Mouse (Mus musculus) heart, embryonic 12.5 days (tissue): ENCODE data around the gene Pam16. TPM values are rescaled to one million over a fixed set of nuclear protein-coding genes. Genes with fewer than 3 reads are reported as not detected.

Source experiments
- ATAC-seq: fragments of 200-750 bp; cut with Nextera tagmentation; 2 replicates; pipeline ENCODE4 v1.8.0; 2017; ENCODE audit warnings: moderate TSS enrichment, moderate library complexity; ENCODE audit not compliant: insufficient number of reproducible peaks, low FRiP score
- H3K27ac ChIP-seq: fragments of 300-500 bp; sonication (generic); 2 replicates; pipeline ENCODE4 v1.5.1; 2016; ENCODE audit warnings: mild to moderate bottlenecking, moderate library complexity; ENCODE audit not compliant: poor library complexity, severe bottlenecking
- H3K27me3 ChIP-seq: fragments of 300-500 bp; sonication (generic); replicated peaks from 2 replicates; pipeline ENCODE4 v1.6.1; 2016; ENCODE audit warnings: mild to moderate bottlenecking, moderate library complexity
- H3K36me3 ChIP-seq: fragments of 300-500 bp; sonication (generic); 2 replicates; pipeline ENCODE4 v1.6.1; 2016; ENCODE audit warnings: mild to moderate bottlenecking, moderate library complexity
- H3K4me1 ChIP-seq: fragments of 300-500 bp; sonication (generic); replicated peaks from 2 replicates; pipeline ENCODE4 v1.6.1; 2016; ENCODE audit warnings: mild to moderate bottlenecking
- H3K4me2 ChIP-seq: fragments of 300-500 bp; sonication (generic); 2 replicates; pipeline ENCODE4 v1.6.1; 2016; ENCODE audit warnings: mild to moderate bottlenecking, moderate library complexity
- H3K4me3 ChIP-seq: fragments of 300-500 bp; sonication (generic); 2 replicates; pipeline ENCODE4 v1.5.1; 2016; ENCODE audit warnings: mild to moderate bottlenecking
- H3K9ac ChIP-seq: fragments of 300-500 bp; sonication (generic); 2 replicates; pipeline ENCODE4 v1.6.1; 2016; ENCODE audit warnings: mild to moderate bottlenecking, moderate library complexity
- H3K9me3 ChIP-seq: fragments of 300-500 bp; sonication (generic); replicated peaks from 2 replicates; pipeline ENCODE4 v1.6.1; 2016; ENCODE audit warnings: mild to moderate bottlenecking, moderate library complexity
- WGBS: fragments of 180-500 bp; shearing (Covaris S2); methylation state at CpG from one replicate; pipeline ENCODE4 v1.1.7; 2016; 5-methylcytosine and 5-hydroxymethylcytosine counted together
- polyA plus RNA-seq: library from polyadenylated mRNA; unstranded; fragments of >200 nt; fragmentation: Nextera tagmentation; extraction: Ambion mirVana; gene quantifications from 2 replicates; pipeline ENCODE4 v1.2.1, GENCODE M21; 2016

Pam16 gene
- polyA plus RNA-seq, 1 experiment from 2014 or later: 127 TPM

- Histone ChIP-seq H3K4me3 (no peak overlapping the region), H3K4me2 (peak overlapping the region; percentile 39; the same call in 1 of the 2 replicates), H3K9me3 (0 out of 2 replicates have a peak, but pooled peaks cover 2% of the 10 kb centered on the region), H3K4me1 (peaks cover 73% of the 10 kb centered on the region), H3K36me3 (peaks cover 47% of the 10 kb centered on the region), H3K27ac (peak overlapping the region; percentile 93), H3K9ac (peak overlapping the region; percentile 54), H3K27me3 (no peaks in the 10 kb centered on the region)
- ATAC-seq: no peak
- WGBS: 20% methylated on average over 11 of the region's 11 CpGs
These were observed 31.2 kb upstream of the Pam16 start for GRCm38 (mm10) chr16:4655764-4656570.

DNA sequence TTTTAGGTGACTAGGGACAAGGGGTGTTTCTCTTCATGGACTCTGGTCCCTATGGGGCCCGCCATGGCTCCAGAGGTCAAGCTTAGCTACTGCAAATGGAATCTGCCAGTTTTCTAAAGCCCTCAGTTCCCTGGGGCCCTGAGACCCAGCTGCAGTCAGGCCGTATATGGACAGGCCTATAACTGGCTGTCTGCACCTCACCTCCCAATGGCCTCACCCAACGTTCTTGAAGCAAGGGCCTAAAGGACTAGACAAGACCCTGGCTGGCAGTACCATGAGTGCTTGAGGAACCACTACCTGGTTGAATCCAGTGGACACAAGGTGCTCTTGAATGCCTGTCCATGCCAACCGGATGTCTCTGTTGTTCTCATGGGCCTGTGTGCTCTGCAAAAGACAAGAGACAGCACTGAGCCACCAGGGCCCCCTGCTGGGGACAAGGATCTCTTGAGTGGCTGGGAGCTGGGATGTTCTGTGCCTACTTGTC, 30.5 kb upstream of the Pam16 start:
- WGBS: 55% methylated on average over 4 of the region's 4 CpGs
- Histone ChIP-seq H3K4me2 (no peak overlapping the region), H3K9me3 (no peaks in the 10 kb centered on the region), H3K9ac (peak overlapping the region; percentile 54; the same call in 1 of the 2 replicates), H3K27me3 (no peaks in the 10 kb centered on the region), H3K4me3 (no peak overlapping the region), H3K4me1 (peaks cover 76% of the 10 kb centered on the region), H3K27ac (peak overlapping the region; percentile 93), H3K36me3 (peaks cover 46% of the 10 kb centered on the region)
- no peak for ATAC-seq

DNA sequence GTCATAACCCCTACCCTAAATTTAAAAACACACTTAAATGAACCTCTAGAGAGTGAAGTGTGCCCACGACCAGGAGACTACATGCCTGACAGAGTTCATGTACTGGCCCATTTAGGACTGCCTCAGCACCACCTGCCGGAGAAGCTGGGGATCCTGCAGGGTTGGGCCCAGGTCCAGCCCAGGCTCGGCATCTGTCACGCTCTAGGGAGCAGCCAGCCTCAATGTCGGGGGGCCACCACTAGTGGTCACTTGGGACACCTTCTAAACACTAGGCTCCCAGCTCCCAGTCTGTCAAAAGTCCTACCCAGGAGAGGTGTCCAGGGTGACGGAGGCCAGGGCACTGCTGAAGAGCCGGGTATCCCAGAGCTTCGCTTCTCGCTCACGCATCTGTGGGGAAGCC, 29.9 kb upstream of the Pam16 start:
- H3K36me3 ChIP-seq: peaks cover 52% of the 10 kb centered on the region
- 73% methylated on average over 10 of the region's 10 CpGs for WGBS
- peak overlapping the region; percentile 93 for H3K27ac ChIP-seq
- ATAC-seq: no peak
- H3K4me1 ChIP-seq: peaks cover 76% of the 10 kb centered on the region
- H3K27me3 ChIP-seq: no peaks in the 10 kb centered on the region
- no peak overlapping the region for H3K9ac ChIP-seq
- no peak overlapping the region for H3K4me3 ChIP-seq
- H3K9me3 ChIP-seq: no peaks in the 10 kb centered on the region
- no peak overlapping the region for H3K4me2 ChIP-seq

DNA sequence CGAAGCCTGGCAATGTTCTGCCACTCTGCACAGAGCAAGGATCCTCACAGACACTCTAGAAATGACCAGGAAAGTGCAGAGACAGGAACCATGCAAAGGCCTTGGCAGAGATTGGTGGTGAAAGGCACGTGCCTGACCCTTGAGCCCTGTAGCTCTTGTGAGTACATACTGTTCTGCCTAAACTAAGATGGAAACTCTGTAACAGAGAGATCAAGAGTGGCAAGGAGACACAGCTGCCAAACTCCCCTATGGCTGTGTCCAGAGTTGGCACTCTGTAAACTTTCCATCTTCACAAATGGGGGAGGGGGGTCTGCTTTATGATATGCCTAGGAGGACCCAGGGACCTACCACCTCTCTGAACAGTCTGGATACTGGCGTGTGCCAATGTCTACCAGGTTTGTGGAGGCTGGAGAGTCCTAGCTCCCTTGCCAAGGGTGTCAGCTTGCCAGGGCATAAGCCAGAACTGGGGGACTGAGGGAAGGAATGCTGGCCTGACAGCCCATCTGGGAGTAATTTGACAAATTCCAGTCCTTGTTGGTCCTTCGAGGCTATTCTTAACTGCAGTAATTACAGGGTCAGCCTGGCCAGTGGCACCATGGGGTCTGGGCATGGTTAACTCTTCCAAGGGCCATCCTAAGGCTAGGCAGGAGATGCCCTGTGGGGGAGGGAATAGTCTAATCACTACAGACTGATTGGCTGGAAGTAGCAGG, 28.1 kb upstream of the Pam16 start:
- 61% methylated on average over 4 of the region's 4 CpGs for WGBS
- H3K4me2 ChIP-seq: no peak overlapping the region
- H3K27ac ChIP-seq: peak overlapping the region; percentile 44
- peaks cover 78% of the 10 kb centered on the region for H3K4me1 ChIP-seq
- no peak overlapping the region for H3K4me3 ChIP-seq
- peaks cover 70% of the 10 kb centered on the region for H3K36me3 ChIP-seq
- H3K9ac ChIP-seq: no peak overlapping the region
- ATAC-seq: no peak
- no peaks in the 10 kb centered on the region for H3K9me3 ChIP-seq
- no peaks in the 10 kb centered on the region for H3K27me3 ChIP-seq

GRCm38 (mm10) chr16:4651624-4652023, 26.8 kb upstream of the Pam16 start:
- Histone ChIP-seq H3K4me3 (no peak overlapping the region), H3K4me2 (no peak overlapping the region), H3K27ac (peak overlapping the region; percentile 44), H3K9me3 (no peaks in the 10 kb centered on the region), H3K9ac (no peak overlapping the region), H3K4me1 (peaks cover 82% of the 10 kb centered on the region), H3K36me3 (peaks cover 75% of the 10 kb centered on the region), H3K27me3 (no peaks in the 10 kb centered on the region)
- 68% methylated on average over 7 of the region's 7 CpGs for WGBS
- ATAC-seq: no peak

GRCm38 (mm10) chr16:4651081-4651480, 26.3 kb upstream of the Pam16 start:
- Histone ChIP-seq H3K9me3 (no peaks in the 10 kb centered on the region), H3K9ac (no peak overlapping the region), H3K4me2 (no peak overlapping the region), H3K4me3 (no peak overlapping the region), H3K27me3 (no peaks in the 10 kb centered on the region), H3K36me3 (peaks cover 75% of the 10 kb centered on the region), H3K4me1 (peaks cover 82% of the 10 kb centered on the region), H3K27ac (peak overlapping the region; percentile 44; the same call in 1 of the 2 replicates)
- ATAC-seq: no peak
- WGBS: 73% methylated on average over 1 of the region's 1 CpGs

DNA sequence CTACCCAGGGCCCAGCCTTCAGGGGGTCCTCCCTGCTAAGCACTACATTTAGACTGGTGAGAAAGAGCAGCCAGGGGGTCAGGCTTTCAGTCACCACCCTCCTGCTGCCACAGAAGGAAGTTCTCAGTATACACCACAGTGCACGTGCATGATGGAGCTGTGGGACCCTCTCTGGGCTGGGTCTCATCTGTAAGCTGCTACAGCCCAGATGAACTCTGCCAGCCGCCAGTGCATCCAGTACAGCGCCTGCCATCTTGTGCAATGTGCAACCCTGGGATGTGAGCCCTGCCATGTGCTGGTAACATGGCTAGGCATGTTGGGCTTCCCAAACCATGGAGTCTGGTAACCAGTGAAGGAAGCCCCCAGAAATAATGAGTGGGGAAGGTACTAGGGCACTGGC, 25.4 kb upstream of the Pam16 start:
- Histone ChIP-seq H3K27ac (no peak overlapping the region), H3K27me3 (no peaks in the 10 kb centered on the region), H3K4me1 (peaks cover 82% of the 10 kb centered on the region), H3K9me3 (no peaks in the 10 kb centered on the region), H3K4me3 (no peak overlapping the region), H3K4me2 (no peak overlapping the region), H3K9ac (no peak overlapping the region), H3K36me3 (peaks cover 70% of the 10 kb centered on the region)
- WGBS: 86% methylated on average over 3 of the region's 3 CpGs
- ATAC-seq: no peak

DNA sequence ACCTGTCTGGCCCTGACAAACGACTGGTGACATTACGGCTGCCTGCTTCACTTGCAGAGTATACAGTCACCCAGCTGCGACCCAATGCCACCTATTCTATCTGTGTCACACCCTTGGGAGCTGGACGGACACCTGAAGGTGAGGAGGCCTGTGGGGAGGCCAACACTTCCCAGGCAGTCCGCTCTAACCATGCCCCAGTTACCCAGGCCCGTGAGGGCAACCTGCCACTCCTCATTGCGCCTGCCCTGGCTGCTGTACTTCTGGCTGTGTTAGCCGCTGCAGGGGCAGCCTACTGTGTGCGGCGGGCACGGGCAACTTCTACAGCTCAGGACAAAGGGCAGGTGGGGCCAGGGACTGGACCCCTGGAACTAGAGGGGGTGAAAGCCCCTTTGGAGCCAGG, 24.9 kb upstream of the Pam16 start:
- H3K36me3 ChIP-seq: peaks cover 66% of the 10 kb centered on the region
- no peak overlapping the region for H3K9ac ChIP-seq
- 89% methylated on average over 11 of the region's 11 CpGs for WGBS
- peaks cover 80% of the 10 kb centered on the region for H3K4me1 ChIP-seq
- no peaks in the 10 kb centered on the region for H3K9me3 ChIP-seq
- H3K27me3 ChIP-seq: no peaks in the 10 kb centered on the region
- no peak overlapping the region for H3K4me2 ChIP-seq
- ATAC-seq: no peak
- no peak overlapping the region for H3K4me3 ChIP-seq
- H3K27ac ChIP-seq: no peak overlapping the region

DNA sequence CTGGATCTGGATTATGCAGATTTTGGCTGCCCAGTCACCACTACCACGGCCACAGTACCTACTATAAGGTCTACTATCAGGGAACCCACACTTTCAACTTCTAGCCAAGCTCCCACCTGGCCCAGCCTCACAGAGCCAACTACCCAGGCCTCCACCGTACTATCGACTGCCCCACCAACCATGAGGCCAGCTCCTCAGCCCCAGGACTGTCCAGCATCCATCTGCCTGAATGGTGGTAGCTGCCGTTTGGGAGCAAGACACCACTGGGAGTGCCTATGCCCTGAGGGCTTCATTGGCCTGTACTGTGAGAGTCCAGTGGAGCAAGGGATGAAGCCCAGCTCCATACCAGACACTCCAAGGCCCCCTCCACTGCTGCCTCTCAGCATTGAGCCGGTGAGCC, 24.4 kb upstream of the Pam16 start:
- Histone ChIP-seq H3K4me1 (peaks cover 80% of the 10 kb centered on the region), H3K9me3 (no peaks in the 10 kb centered on the region), H3K36me3 (peaks cover 62% of the 10 kb centered on the region), H3K9ac (no peak overlapping the region), H3K27ac (no peak overlapping the region), H3K4me3 (no peak overlapping the region), H3K4me2 (no peak overlapping the region), H3K27me3 (no peaks in the 10 kb centered on the region)
- no peak for ATAC-seq
- WGBS: 84% methylated on average over 5 of the region's 5 CpGs

DNA sequence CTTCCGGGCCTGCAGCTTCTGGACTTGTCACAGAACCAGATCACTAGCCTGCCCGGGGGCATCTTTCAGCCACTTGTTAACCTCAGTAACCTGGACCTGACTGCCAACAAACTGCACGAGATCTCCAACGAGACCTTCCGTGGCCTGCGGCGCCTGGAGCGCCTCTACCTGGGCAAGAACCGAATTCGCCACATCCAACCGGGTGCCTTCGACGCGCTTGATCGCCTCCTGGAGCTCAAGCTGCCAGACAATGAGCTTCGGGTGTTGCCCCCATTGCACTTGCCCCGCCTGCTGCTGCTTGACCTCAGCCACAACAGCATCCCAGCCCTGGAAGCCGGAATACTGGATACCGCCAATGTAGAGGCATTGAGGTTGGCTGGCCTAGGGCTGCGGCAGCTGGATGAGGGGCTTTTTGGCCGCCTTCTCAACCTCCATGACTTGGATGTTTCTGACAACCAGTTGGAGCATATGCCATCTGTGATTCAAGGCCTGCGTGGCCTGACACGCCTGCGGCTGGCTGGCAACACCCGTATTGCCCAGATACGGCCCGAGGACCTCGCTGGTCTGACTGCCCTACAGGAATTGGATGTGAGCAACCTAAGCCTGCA, 23.7 kb upstream of the Pam16 start:
- no peak overlapping the region for H3K27ac ChIP-seq
- H3K9me3 ChIP-seq: no peaks in the 10 kb centered on the region
- WGBS: 89% methylated on average over 28 of the region's 28 CpGs
- no peak for ATAC-seq
- no peak overlapping the region for H3K9ac ChIP-seq
- H3K4me2 ChIP-seq: no peak overlapping the region
- peaks cover 56% of the 10 kb centered on the region for H3K36me3 ChIP-seq
- peaks cover 84% of the 10 kb centered on the region for H3K4me1 ChIP-seq
- H3K27me3 ChIP-seq: no peaks in the 10 kb centered on the region
- no peak overlapping the region for H3K4me3 ChIP-seq

DNA sequence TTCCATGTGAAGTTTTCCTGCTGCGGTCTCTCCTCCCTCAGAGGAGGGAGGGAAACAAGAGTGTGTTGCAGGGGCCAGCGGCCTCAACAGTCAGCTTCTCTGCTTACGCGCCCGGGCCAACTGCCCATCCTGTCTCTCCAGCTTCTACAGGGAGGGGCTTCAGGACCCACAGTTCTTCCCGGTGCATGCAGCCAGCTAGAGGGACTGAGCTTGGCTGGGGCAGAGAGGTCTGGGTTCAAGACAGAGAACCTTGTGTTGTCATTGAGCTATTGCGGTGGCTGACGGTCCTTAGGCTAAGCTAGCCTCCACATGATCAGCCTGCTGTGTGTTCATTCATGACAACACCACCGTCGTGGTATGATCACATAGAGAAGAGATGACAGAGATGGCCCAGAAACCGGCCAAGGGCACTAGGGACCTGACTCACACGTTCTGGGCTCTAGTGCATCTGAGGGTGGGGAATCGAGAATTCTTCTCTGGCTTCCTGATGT, 22.9 kb upstream of the Pam16 start:
- peaks cover 48% of the 10 kb centered on the region for H3K36me3 ChIP-seq
- H3K4me3 ChIP-seq: no peak overlapping the region
- H3K27me3 ChIP-seq: no peaks in the 10 kb centered on the region
- peaks cover 84% of the 10 kb centered on the region for H3K4me1 ChIP-seq
- ATAC-seq: peak; percentile 43; the same call in 1 of the 2 replicates
- H3K4me2 ChIP-seq: peak overlapping the region; percentile 15; the same call in 1 of the 2 replicates
- WGBS: 46% methylated on average over 13 of the region's 13 CpGs
- peak overlapping the region; percentile 33; the same call in 1 of the 2 replicates for H3K9ac ChIP-seq
- peak overlapping the region; percentile 48 for H3K27ac ChIP-seq
- H3K9me3 ChIP-seq: no peaks in the 10 kb centered on the region
